ENCODE assay signal across 8 mouse cellular contexts in the genomic region with DNA sequence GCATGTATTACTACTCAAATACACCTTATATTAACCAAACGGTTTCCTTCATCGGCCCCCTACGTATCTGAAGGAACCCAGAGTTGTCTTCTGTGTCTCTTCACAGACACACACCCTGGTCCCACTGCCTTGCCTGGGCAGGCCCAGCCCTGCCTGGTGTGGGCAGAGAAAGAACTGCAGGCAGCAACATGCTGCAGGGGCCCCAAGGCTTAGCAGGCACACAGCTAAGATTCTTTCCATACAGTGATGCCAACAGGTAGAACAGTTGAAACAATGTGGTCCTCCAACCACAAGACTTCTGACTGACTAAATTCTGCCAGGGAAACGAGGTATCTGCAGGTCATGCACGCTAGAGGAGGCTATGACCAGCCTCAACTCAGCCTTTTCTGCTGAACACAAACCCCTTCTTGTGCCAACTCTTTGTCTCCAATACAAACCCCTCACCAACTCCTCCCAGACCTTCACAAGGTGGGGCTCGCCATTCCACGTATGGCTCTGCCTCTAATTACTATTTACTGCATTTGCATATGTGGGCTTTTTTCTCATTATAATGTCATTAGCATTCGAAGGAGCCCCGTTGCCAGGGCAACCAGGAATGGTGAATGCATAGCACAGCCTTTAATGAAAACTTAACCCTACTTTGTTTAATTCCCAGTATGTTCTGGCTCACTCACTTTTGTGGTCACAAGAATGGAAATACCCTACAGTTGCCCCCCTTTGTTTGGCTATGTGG. TPM values are rescaled to one million over a fixed set of nuclear protein-coding genes. Genes with fewer than 3 reads are reported as not detected.
DNase-seq lines count a peak whose midpoint lies in the region; ATAC-seq and TF ChIP-seq lines count a peak whose summit lies in the region.
"Had no signal": no experiment of that assay in that cellular context is flagged by ENCODE, and none has a peak within 500 bp of the region (broad histone marks: within the 10 kb centered on the region; RNA-seq: fewer than 3 reads in every experiment).

No protein-coding gene starts in this region.

- H3K36me3 ChIP-seq in forebrain, embryonic 13.5 days (ENCODE audit: poor library complexity, severe bottlenecking): no peaks in the 10 kb centered on the region
- H3K36me3 ChIP-seq in midbrain, embryonic 10.5 days: no peaks in the 10 kb centered on the region
- no peaks in the 10 kb centered on the region for H3K36me3 ChIP-seq in lung, postnatal 0 days (ENCODE audit: insufficient read depth, low read length)

- no peaks in the 10 kb centered on the region for H3K9me3 ChIP-seq in forebrain, embryonic 13.5 days (replicated peaks)
- H3K9me3 ChIP-seq in midbrain, embryonic 10.5 days (replicated peaks): no peaks in the 10 kb centered on the region
- H3K9me3 ChIP-seq in lung, postnatal 0 days (ENCODE audit: low read length): no peaks in the 10 kb centered on the region

- TF ChIP-seq EP300 in lung, postnatal 0 days (IDR thresholded peaks at IDR 0.05): no peak

- no peak overlapping the region for H3K9ac ChIP-seq in forebrain, embryonic 13.5 days
- H3K9ac ChIP-seq in lung, postnatal 0 days (replicated peaks; ENCODE audit: low read depth): no peak overlapping the region

- intact Hi-C loops in gastrocnemius, postnatal 14 days (cut with DNase I; ENCODE audit: low total_unique reads): no loop called here

- H3K27ac ChIP-seq in forebrain, embryonic 13.5 days: peak overlapping the region; percentile 88
- peak overlapping the region; percentile 50 for H3K27ac ChIP-seq in midbrain, embryonic 10.5 days (replicated peaks)
- no peak overlapping the region for H3K27ac ChIP-seq in lung, postnatal 0 days (ENCODE audit: low read length)

- peaks cover 25% of the 10 kb centered on the region for H3K4me1 ChIP-seq in forebrain, embryonic 13.5 days
- peaks cover 23% of the 10 kb centered on the region for H3K4me1 ChIP-seq in midbrain, embryonic 10.5 days
- H3K4me1 ChIP-seq in lung, postnatal 0 days (ENCODE audit: insufficient read depth, low read depth, low read length): no peaks in the 10 kb centered on the region

- peak overlapping the region; percentile 30 for H3K4me2 ChIP-seq in forebrain, embryonic 13.5 days
- no peak overlapping the region for H3K4me2 ChIP-seq in lung, postnatal 0 days (replicated peaks; ENCODE audit: low read depth, low read length)

- no peak; the same call in 1 of the 2 replicates for TF ChIP-seq CTCF in lung, postnatal 0 days (IDR thresholded peaks at IDR 0.05)

- ATAC-seq in forebrain, embryonic 13.5 days: peak; percentile 93
- no peak for ATAC-seq in lung, postnatal 0 days

- no peak overlapping the region for H3K4me3 ChIP-seq in forebrain, embryonic 13.5 days
- H3K4me3 ChIP-seq in midbrain, embryonic 10.5 days: no peak overlapping the region
- no peak overlapping the region for H3K4me3 ChIP-seq in lung, postnatal 0 days (ENCODE audit: low read depth, low read length)

- no peaks in the 10 kb centered on the region for H3K27me3 ChIP-seq in forebrain, embryonic 13.5 days
- no peaks in the 10 kb centered on the region for H3K27me3 ChIP-seq in midbrain, embryonic 10.5 days (ENCODE audit: low read depth, poor library complexity, severe bottlenecking)
- no peaks in the 10 kb centered on the region for H3K27me3 ChIP-seq in lung, postnatal 0 days (replicated peaks; ENCODE audit: insufficient read depth, low read length)

- 18% methylated on average over 9 of the region's 9 CpGs for WGBS in forebrain, embryonic 13.5 days
- WGBS in midbrain, embryonic 10.5 days: 45% methylated on average over 9 of the region's 9 CpGs
- WGBS in lung, postnatal 0 days: 73% methylated on average over 9 of the region's 9 CpGs

- peak; percentile 50 to 66 for DNase-seq in urinary bladder, postnatal 36 days (ENCODE audit: low spot score in 2 of 2)
- no peak for DNase-seq in urinary bladder, postnatal 4 days (ENCODE audit: low spot score in 2 of 2)
- no peak for DNase-seq in midbrain, embryonic 10.5 days (ENCODE audit: low spot score)
- no peak for DNase-seq in lung, postnatal 0 days (ENCODE audit: low spot score)
- no peak for DNase-seq in lung, postnatal 36 days
- no peak for DNase-seq in gastrocnemius, postnatal 14 days
- DNase-seq: kidney, postnatal 14 days had no signal

RNA-seq across cellular contexts. Expression of a gene that starts 45.2 kb away (rescaled TPM):
- 16.0 and 16.6 TPM in 2 replicates for polyA plus RNA-seq in forebrain, embryonic 13.5 days (2015; fragmentation: Nextera tagmentation; extraction: Ambion mirVana)
- polyA plus RNA-seq in midbrain, embryonic 10.5 days (2016; fragmentation: Nextera tagmentation; extraction: Ambion mirVana): 10.1 and 12.4 TPM in 2 replicates
- 14.7 and 18.0 TPM in 2 replicates for polyA plus RNA-seq in lung, postnatal 0 days (2015; fragmentation: Nextera tagmentation; extraction: Ambion mirVana)
- 10 to 100 TPM; 12.5 TPM for total RNA-seq in gastrocnemius, postnatal 14 days (2021)

Comparison
In these comparisons a context has a peak if more than half of its experiments do, and no peak if none do; other contexts are left out.
1. DNase-seq: peak in urinary bladder, postnatal 36 days (2 of 2); none in urinary bladder, postnatal 4 days (0 of 2), midbrain, embryonic 10.5 days (single experiment), lung, postnatal 0 days (single experiment), lung, postnatal 36 days (single experiment) and gastrocnemius, postnatal 14 days (single experiment).